Mouse (Mus musculus): ENCODE measurements at regions not wholly inside any gene's neighbourhood (a gene's known extent, or its start where the extent isn't known, plus 50 kb on each side); places are given as distances from the start of the nearest gene placed in this dataset.

- no peak overlapping the region for H3K9ac ChIP-seq
- no peak for ATAC-seq
- no peaks in the 10 kb centered on the region for H3K27me3 ChIP-seq (replicated peaks)
- WGBS (ENCODE audit: insufficient replicate concordance): 55% methylated on average over 1 of the region's 1 CpGs
- no peaks in the 10 kb centered on the region for H3K9me3 ChIP-seq (replicated peaks)
- no peaks in the 10 kb centered on the region for H3K4me1 ChIP-seq
- no peaks in the 10 kb centered on the region for H3K36me3 ChIP-seq
- no peak overlapping the region for H3K4me3 ChIP-seq
- H3K4me2 ChIP-seq: no peak overlapping the region
- no peak overlapping the region for H3K27ac ChIP-seq
These were observed 86.4 kb upstream of the Gm34302 start for GRCm38 (mm10) chr3:63570082-63570481.

GRCm38 (mm10) chr3:63569004-63569596 lies 85.4 kb upstream of the Gm34302 start:
- no peak overlapping the region for H3K4me2 ChIP-seq
- no peak for ATAC-seq
- H3K9me3 ChIP-seq (replicated peaks): no peaks in the 10 kb centered on the region
- no peak overlapping the region for H3K9ac ChIP-seq
- H3K4me3 ChIP-seq: no peak overlapping the region
- no peaks in the 10 kb centered on the region for H3K4me1 ChIP-seq
- H3K36me3 ChIP-seq: no peaks in the 10 kb centered on the region
- 55% methylated on average over 7 of the region's 7 CpGs for WGBS (ENCODE audit: insufficient replicate concordance)
- H3K27ac ChIP-seq: no peak overlapping the region
- H3K27me3 ChIP-seq (replicated peaks): no peaks in the 10 kb centered on the region

- ATAC-seq: no peak
- Histone ChIP-seq H3K27ac (no peak overlapping the region), H3K36me3 (no peaks in the 10 kb centered on the region), H3K27me3 (replicated peaks) (no peaks in the 10 kb centered on the region), H3K4me3 (no peak overlapping the region), H3K4me1 (no peaks in the 10 kb centered on the region), H3K9me3 (replicated peaks) (no peaks in the 10 kb centered on the region), H3K4me2 (no peak overlapping the region), H3K9ac (no peak overlapping the region)
- 57% methylated on average over 3 of the region's 3 CpGs for WGBS (ENCODE audit: insufficient replicate concordance)
These were observed 84.0 kb upstream of the Gm34302 start for GRCm38 (mm10) chr3:63567726-63568125.

GRCm38 (mm10) chr3:63563057-63563456 lies 79.4 kb upstream of the Gm34302 start:
- no peak overlapping the region for H3K9ac ChIP-seq
- H3K4me1 ChIP-seq: no peaks in the 10 kb centered on the region
- WGBS (ENCODE audit: insufficient replicate concordance): 42% methylated on average over 1 of the region's 1 CpGs
- ATAC-seq: no peak
- H3K36me3 ChIP-seq: no peaks in the 10 kb centered on the region
- no peak overlapping the region for H3K4me3 ChIP-seq
- H3K4me2 ChIP-seq: no peak overlapping the region
- no peak overlapping the region for H3K27ac ChIP-seq
- no peaks in the 10 kb centered on the region for H3K9me3 ChIP-seq (replicated peaks)
- H3K27me3 ChIP-seq (replicated peaks): no peaks in the 10 kb centered on the region

- no peak overlapping the region for H3K4me3 ChIP-seq
- no peak overlapping the region for H3K4me2 ChIP-seq
- H3K27me3 ChIP-seq (replicated peaks): no peaks in the 10 kb centered on the region
- H3K36me3 ChIP-seq: no peaks in the 10 kb centered on the region
- ATAC-seq: no peak
- no peak overlapping the region for H3K27ac ChIP-seq
- no peaks in the 10 kb centered on the region for H3K4me1 ChIP-seq
- H3K9ac ChIP-seq: no peak overlapping the region
- H3K9me3 ChIP-seq (replicated peaks): no peaks in the 10 kb centered on the region
These were observed 78.9 kb upstream of the Gm34302 start for GRCm38 (mm10) chr3:63562532-63562931.

- no peaks in the 10 kb centered on the region for H3K36me3 ChIP-seq
- no peak overlapping the region for H3K27ac ChIP-seq
- H3K9me3 ChIP-seq (replicated peaks): no peaks in the 10 kb centered on the region
- H3K4me3 ChIP-seq: no peak overlapping the region
- ATAC-seq: no peak
- no peak overlapping the region for H3K9ac ChIP-seq
- H3K4me2 ChIP-seq: no peak overlapping the region
- no peaks in the 10 kb centered on the region for H3K4me1 ChIP-seq
- H3K27me3 ChIP-seq (replicated peaks): no peaks in the 10 kb centered on the region
- 60% methylated on average over 4 of the region's 4 CpGs for WGBS (ENCODE audit: insufficient replicate concordance)
These were observed 77.1 kb upstream of the Gm34302 start for GRCm38 (mm10) chr3:63560745-63561151.

- Histone ChIP-seq H3K4me3 (no peak overlapping the region), H3K4me1 (no peaks in the 10 kb centered on the region), H3K27me3 (replicated peaks) (no peaks in the 10 kb centered on the region), H3K27ac (no peak overlapping the region), H3K9ac (no peak overlapping the region), H3K4me2 (no peak overlapping the region), H3K9me3 (replicated peaks) (no peaks in the 10 kb centered on the region), H3K36me3 (no peaks in the 10 kb centered on the region)
- 69% methylated on average over 1 of the region's 1 CpGs for WGBS (ENCODE audit: insufficient replicate concordance)
- ATAC-seq: no peak
These were observed 73.1 kb upstream of the Gm34302 start for GRCm38 (mm10) chr3:63556741-63557140.

- Histone ChIP-seq H3K4me1 (no peaks in the 10 kb centered on the region), H3K4me3 (no peak overlapping the region), H3K36me3 (no peaks in the 10 kb centered on the region), H3K4me2 (no peak overlapping the region), H3K27ac (no peak overlapping the region), H3K9me3 (replicated peaks) (no peaks in the 10 kb centered on the region), H3K9ac (no peak overlapping the region), H3K27me3 (replicated peaks) (no peaks in the 10 kb centered on the region)
- 8% methylated on average over 9 of the region's 9 CpGs for WGBS (ENCODE audit: insufficient replicate concordance)
- no peak for ATAC-seq
These were observed 71.2 kb upstream of the Gm34302 start for GRCm38 (mm10) chr3:63554872-63555271.

- no peaks in the 10 kb centered on the region for H3K27me3 ChIP-seq (replicated peaks)
- H3K27ac ChIP-seq: no peak overlapping the region
- WGBS (ENCODE audit: insufficient replicate concordance): 75% methylated on average over 2 of the region's 2 CpGs
- no peaks in the 10 kb centered on the region for H3K4me1 ChIP-seq
- no peak overlapping the region for H3K9ac ChIP-seq
- no peak for ATAC-seq
- H3K4me2 ChIP-seq: no peak overlapping the region
- H3K4me3 ChIP-seq: no peak overlapping the region
- no peaks in the 10 kb centered on the region for H3K9me3 ChIP-seq (replicated peaks)
- no peaks in the 10 kb centered on the region for H3K36me3 ChIP-seq
These were observed 69.7 kb upstream of the Gm34302 start for GRCm38 (mm10) chr3:63553426-63553825.

GRCm38 (mm10) chr3:63551661-63552060 lies 68.0 kb upstream of the Gm34302 start:
- Histone ChIP-seq H3K36me3 (no peaks in the 10 kb centered on the region), H3K4me2 (no peak overlapping the region), H3K4me3 (no peak overlapping the region), H3K9me3 (replicated peaks) (no peaks in the 10 kb centered on the region), H3K4me1 (no peaks in the 10 kb centered on the region), H3K27me3 (replicated peaks) (no peaks in the 10 kb centered on the region), H3K27ac (no peak overlapping the region), H3K9ac (no peak overlapping the region)
- no peak for ATAC-seq
- 63% methylated on average over 5 of the region's 5 CpGs for WGBS (ENCODE audit: insufficient replicate concordance)

- Histone ChIP-seq H3K9me3 (replicated peaks) (no peaks in the 10 kb centered on the region), H3K9ac (no peak overlapping the region), H3K4me3 (no peak overlapping the region), H3K27ac (no peak overlapping the region), H3K27me3 (replicated peaks) (no peaks in the 10 kb centered on the region), H3K36me3 (no peaks in the 10 kb centered on the region), H3K4me2 (no peak overlapping the region), H3K4me1 (no peaks in the 10 kb centered on the region)
- 49% methylated on average over 4 of the region's 4 CpGs for WGBS (ENCODE audit: insufficient replicate concordance)
- ATAC-seq: no peak
These were observed 59.1 kb upstream of the Gm34302 start for GRCm38 (mm10) chr3:63542638-63543408.

GRCm38 (mm10) chr3:63538881-63539280 lies 55.2 kb upstream of the Gm34302 start:
- Histone ChIP-seq H3K36me3 (no peaks in the 10 kb centered on the region), H3K27ac (no peak overlapping the region), H3K27me3 (replicated peaks) (no peaks in the 10 kb centered on the region), H3K4me2 (no peak overlapping the region), H3K9ac (no peak overlapping the region), H3K9me3 (replicated peaks) (no peaks in the 10 kb centered on the region), H3K4me1 (no peaks in the 10 kb centered on the region), H3K4me3 (no peak overlapping the region)
- ATAC-seq: no peak
- 50% methylated on average over 2 of the region's 2 CpGs for WGBS (ENCODE audit: insufficient replicate concordance)

GRCm38 (mm10) chr3:63534141-63534540 lies 50.5 kb upstream of the Gm34302 start:
- no peak overlapping the region for H3K4me3 ChIP-seq
- H3K27me3 ChIP-seq (replicated peaks): no peaks in the 10 kb centered on the region
- no peak overlapping the region for H3K27ac ChIP-seq
- no peak overlapping the region for H3K4me2 ChIP-seq
- no peaks in the 10 kb centered on the region for H3K9me3 ChIP-seq (replicated peaks)
- H3K4me1 ChIP-seq: no peaks in the 10 kb centered on the region
- WGBS (ENCODE audit: insufficient replicate concordance): 55% methylated on average over 2 of the region's 2 CpGs
- no peak overlapping the region for H3K9ac ChIP-seq
- no peak for ATAC-seq
- no peaks in the 10 kb centered on the region for H3K36me3 ChIP-seq

Measured in liver, embryonic 12.5 days (tissue).